Mouse (Mus musculus) heart, postnatal 10 days (tissue): ENCODE results near the gene Tmem254a. TPM values are rescaled to one million over a fixed set of nuclear protein-coding genes. Genes with fewer than 3 reads are reported as not detected.
"Not testable (repeated sequence)": the region's sequence is repeated elsewhere in the genome, so short reads cannot be mapped to it uniquely, and the experiment has no call there.

Experiments used
- DNase-seq, 2 experiments: peaks; one replicate each; pipeline ENCODE4 v3.0.0; 2021
- intact Hi-C: fragments of 180-260 bp; cut with DNase I; formaldehyde crosslinking; loops from one replicate; pipeline ENCODE4 v1.15.1; 2025
- total RNA-seq, 2 experiments: library from RNA; stranded (reverse); gene quantifications; 2 replicates each; pipeline ENCODE4 v1.2.3; 2021

The Tmem254a gene
- 1 to 10 TPM; 2.4 to 3.0 TPM for total RNA-seq

GRCm38 (mm10) chr14:25927562-25927881, at the start of gene Tmem254a:
Tmem254a (minus strand) TSS chr14:25927672.
- intact Hi-C loops, result not testable (repeated sequence)

GRCm38 (mm10) chr14:25957861-25958260, 30.4 kb upstream of the Tmem254a start:
- DNase-seq, intact Hi-C loops: not testable (repeated sequence)

More at GRCm38 (mm10) chr14:25927562-25927881, at the start of gene Tmem254a:
- DNase-seq, result not testable (repeated sequence)

GRCm38 (mm10) chr14:25938004-25938403, 10.5 kb upstream of the Tmem254a start, which contains the start of gene Cphx1:
Cphx1 (plus strand) TSS chr14:25938304.
- intact Hi-C loops, result not testable (repeated sequence)

GRCm38 (mm10) chr14:25936867-25937630, 9.6 kb upstream of the Tmem254a start:
- DNase-seq, intact Hi-C loops: not testable (repeated sequence)

More at GRCm38 (mm10) chr14:25938004-25938403, 10.5 kb upstream of the Tmem254a start, which contains the start of gene Cphx1:
- DNase-seq, result not testable (repeated sequence)

GRCm38 (mm10) chr14:25926814-25927561, 484 bp downstream of the Tmem254a start:
- intact Hi-C loops, DNase-seq: not testable (repeated sequence)

- intact Hi-C loops, DNase-seq: not testable (repeated sequence)
These were observed 8.9 kb downstream of the Tmem254a start for GRCm38 (mm10) chr14:25918427-25919170.

- intact Hi-C loops, DNase-seq: not testable (repeated sequence)
These were observed 18.5 kb downstream of the Tmem254a start for GRCm38 (mm10) chr14:25908976-25909375.

GRCm38 (mm10) chr14:25907272-25907671, 20.2 kb downstream of the Tmem254a start:
- DNase-seq, intact Hi-C loops: not testable (repeated sequence)

GRCm38 (mm10) chr14:25905243-25905642, 22.2 kb downstream of the Tmem254a start:
- DNase-seq, intact Hi-C loops: not testable (repeated sequence)

- DNase-seq, intact Hi-C loops: not testable (repeated sequence)
These were observed 24.5 kb downstream of the Tmem254a start, which contains the start of gene Plac9a for GRCm38 (mm10) chr14:25903000-25903399. Plac9a (minus strand) TSS chr14:25903100.

- intact Hi-C loops, result not testable (repeated sequence)
These were observed 31.8 kb downstream of the Tmem254a start for GRCm38 (mm10) chr14:25895686-25896085.

GRCm38 (mm10) chr14:25894566-25894965, 32.9 kb downstream of the Tmem254a start:
- intact Hi-C loops, DNase-seq: not testable (repeated sequence)

More at GRCm38 (mm10) chr14:25895686-25896085, 31.8 kb downstream of the Tmem254a start:
- not testable (repeated sequence) for DNase-seq

GRCm38 (mm10) chr14:25885886-25886285, 41.6 kb downstream of the Tmem254a start:
- DNase-seq, intact Hi-C loops: not testable (repeated sequence)

- DNase-seq, intact Hi-C loops: not testable (repeated sequence)
These were observed 45.7 kb downstream of the Tmem254a start for GRCm38 (mm10) chr14:25881769-25882168.

- intact Hi-C loops, DNase-seq: not testable (repeated sequence)
These were observed 50.8 kb downstream of the Tmem254a start for GRCm38 (mm10) chr14:25876640-25877039.

Other genes starting within 250 kb of the Tmem254a start
- gene Ppif, start 233.5 kb downstream of the Tmem254a start, total RNA-seq, result 100 to 1,000 TPM; 248 to 271 TPM
- gene Zcchc24, start 158.6 kb downstream of the Tmem254a start, total RNA-seq, result 10 to 100 TPM; 51.8 to 60.1 TPM
- gene Anxa11, start 85.5 kb downstream of the Tmem254a start, total RNA-seq, result 10 to 100 TPM; 76.4 to 83.4 TPM
- 1 to 10 TPM; 4.0 to 6.3 TPM for gene Plac9a, start 24.6 kb downstream of the Tmem254a start, total RNA-seq
- not detected for gene Cphx1, start 10.6 kb upstream of the Tmem254a start, total RNA-seq
- gene Duxbl1, start 50.9 kb upstream of the Tmem254a start, total RNA-seq, result under 1 TPM; 0.17 to 0.62 TPM
- 10 to 100 TPM; 32.2 to 33.7 TPM for gene Gm9780, start 115.0 kb upstream of the Tmem254a start, total RNA-seq
- gene Tmem254c, start 139.7 kb upstream of the Tmem254a start, total RNA-seq, result 10 to 100 TPM; 15.1 to 21.9 TPM
- not detected for gene Cphx2, start 153.8 kb upstream of the Tmem254a start, total RNA-seq
- not detected for gene Cphx3, start 154.6 kb upstream of the Tmem254a start, total RNA-seq
- under 1 TPM in 1 of 2 experiments, not detected in 1; 0.24 TPM for gene Duxbl2, start 190.7 kb upstream of the Tmem254a start, total RNA-seq